Mouse (Mus musculus) brain, embryonic 14.5 days (tissue): ENCODE measurements around the gene Afdn.

Experiments
- CTCF ChIP-seq: fragments of 200-500 bp; IDR thresholded peaks from 2 replicates; pipeline ENCODE4 v1.5.1; 2012; ENCODE audit warnings: inconsistent platforms, mild to moderate bottlenecking, moderate library complexity, borderline replicate concordance; ENCODE audit not compliant: insufficient read depth, insufficient read length; ENCODE audit errors: extremely low read depth
- POLR2A ChIP-seq: fragments of 200-500 bp; IDR thresholded peaks from 2 replicates; pipeline ENCODE4 v1.6.1; 2012; ENCODE audit warnings: mild to moderate bottlenecking, inconsistent platforms, borderline replicate concordance; ENCODE audit not compliant: poor library complexity, insufficient read depth, insufficient read length, severe bottlenecking; ENCODE audit errors: extremely low read depth

DNA sequence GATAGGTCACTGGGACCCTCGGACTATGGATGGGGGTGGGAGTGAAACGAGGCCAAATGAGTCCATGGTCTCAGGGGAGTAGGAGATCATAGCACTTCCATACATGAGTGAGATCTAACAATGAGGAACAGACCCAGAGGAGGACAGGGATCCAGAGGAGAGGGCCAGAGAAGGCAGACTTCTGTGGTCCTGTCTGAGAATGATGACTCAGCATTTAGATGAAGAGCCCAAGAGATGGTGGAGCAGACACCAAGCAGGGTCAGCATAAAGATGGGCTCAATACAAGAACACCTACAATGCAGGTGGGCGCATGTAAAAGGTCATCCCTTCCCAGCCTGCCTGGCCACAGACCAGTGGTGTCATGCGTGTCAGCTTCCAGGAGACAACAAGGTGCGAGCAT lies 40.2 kb upstream of the Afdn start:
- TF ChIP-seq CTCF (no peak), POLR2A (no peak)
